Mouse (Mus musculus) cerebellum, adult 9-11 months (tissue): ENCODE results near the gene Arhgap10.
A peak's percentile ranks its signal among the peaks of the same experiment; 100 is the strongest.

ENCODE experiments used
- DNase-seq: peaks from one replicate; pipeline ENCODE4 v3.0.0; 2022

The Arhgap10 gene

DNA sequence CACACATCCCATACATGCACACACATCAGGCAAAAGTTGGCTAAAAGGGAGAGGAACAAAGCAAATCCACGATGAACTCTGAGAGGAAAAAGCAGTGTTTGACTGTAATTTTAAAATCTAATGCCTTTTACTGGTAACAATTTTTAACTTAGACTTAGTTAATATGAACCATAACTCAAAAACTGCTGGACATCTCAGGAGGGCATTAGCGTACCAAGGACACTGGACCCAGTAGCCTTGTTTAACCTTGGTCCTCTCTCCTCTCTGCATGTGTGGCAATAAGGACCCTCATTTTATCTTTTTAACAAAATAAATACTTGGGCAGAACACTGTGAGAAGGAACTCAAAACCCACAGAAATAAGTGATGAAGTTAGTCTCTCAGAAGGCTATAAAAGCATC lies 78.1 kb downstream of the Arhgap10 start:
- no peak for DNase-seq

DNA sequence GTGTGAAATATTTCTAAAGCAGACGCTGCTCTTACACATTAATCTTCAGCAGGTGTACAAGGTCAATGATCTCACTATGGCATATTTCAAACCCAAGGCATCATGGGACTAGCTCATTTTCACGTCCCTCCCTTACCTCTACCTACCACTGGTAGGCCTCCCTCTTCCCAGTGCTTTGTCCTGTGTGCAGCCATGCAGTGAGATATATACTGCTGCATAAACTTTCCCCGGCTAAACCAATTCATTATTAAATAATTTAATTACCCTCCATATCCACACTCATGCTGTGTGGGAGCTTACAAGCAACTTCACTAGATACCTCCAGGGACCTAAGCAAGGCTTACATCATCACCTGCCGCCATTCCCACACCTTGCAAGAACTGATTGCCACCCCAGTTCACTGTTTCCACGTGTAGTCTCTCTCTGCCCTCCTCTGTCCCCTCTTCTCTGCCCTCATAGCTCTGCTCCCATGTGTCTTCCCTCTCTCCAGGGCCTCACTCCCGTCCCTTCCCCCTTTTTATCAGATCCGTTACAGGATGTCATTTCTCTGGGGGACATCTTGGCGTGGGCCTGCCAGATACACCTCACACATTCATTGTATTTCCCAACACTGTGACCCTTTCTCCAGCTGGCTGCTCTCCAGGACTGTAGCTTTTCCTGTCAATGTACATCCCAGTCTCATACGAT lies 79.8 kb downstream of the Arhgap10 start:
- no peak for DNase-seq

DNA sequence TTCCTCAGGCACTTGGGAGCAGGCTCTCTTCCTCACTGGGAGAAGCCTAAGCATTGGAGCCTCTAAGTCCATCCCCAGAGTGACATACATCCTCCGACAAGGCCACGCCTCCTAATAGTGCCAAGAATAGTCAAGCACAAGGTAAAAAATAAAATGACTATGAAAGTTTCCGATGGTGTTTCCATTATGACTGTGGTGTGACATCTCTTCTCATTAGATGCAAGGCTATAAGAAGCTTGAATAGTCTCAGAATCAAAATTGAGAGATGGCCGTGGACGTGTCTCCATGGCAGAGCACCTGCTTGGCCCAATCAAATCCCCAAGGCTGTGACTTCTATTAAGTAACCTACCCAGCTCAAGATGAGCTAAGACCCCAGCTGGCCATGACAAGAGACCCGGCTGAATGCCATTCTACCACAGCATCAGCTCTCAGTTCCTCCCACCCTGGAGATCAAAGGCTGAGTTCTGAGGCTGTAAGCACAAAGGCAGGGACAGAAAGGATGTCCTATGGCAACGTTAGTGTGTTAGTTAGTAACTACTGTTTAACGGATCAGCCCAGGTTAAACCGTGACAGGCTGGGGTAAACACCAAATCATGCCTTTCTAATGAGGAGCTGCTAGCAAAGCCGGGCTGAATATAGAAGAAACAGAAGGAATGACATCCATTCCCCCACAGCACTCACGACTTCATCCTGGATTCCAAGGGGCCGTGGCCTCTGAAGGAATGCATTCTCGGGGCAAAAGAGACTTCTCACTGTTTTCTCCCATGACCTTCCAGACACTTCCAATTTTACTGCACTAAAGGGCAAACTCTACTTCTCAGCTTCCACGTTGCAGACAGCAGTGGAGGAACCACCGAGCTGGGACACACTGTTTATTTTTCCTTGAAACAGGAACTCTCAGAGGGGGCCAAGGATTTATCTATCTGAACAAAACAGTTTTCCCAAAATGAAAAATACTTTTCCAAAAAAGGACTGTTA lies 81.5 kb downstream of the Arhgap10 start:
- no peak for DNase-seq

DNA sequence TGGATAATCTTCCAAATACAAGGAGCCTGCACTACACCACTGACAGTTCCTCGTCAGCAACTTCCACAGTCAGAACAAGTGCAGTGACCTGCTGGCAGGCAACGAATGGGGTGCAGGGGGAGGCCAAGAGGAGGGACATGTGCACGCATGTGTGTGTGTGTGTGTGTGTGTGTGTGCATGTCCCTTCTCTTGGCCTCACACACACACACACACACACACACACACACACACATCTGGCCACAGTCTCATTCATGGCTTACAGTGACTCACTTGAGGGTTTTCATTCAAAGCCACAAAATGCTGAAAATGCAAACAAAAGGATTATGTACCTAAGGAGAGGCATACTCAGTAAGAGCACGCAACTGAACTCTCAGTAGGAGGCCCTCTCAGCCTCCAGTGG lies 84.5 kb downstream of the Arhgap10 start:
- no peak for DNase-seq

DNA sequence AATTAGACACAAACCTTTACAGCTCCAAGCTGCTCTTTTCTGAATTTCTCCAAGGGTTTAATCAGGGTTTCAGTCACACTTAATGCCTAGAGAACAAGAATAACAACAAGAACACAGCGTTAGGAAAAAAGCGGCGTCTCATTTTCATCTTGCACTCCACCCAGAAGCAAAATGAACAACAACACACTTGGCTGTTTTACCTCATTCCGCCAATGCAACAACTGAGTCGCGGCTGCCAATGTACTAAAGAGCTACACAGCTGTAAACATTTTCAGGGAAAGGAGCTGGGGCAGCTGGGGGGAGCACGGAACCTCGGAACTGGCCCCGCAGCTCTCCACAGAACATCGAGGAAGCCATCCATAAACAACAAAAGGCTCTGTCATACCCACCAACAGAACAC lies 85.0 kb downstream of the Arhgap10 start:
- DNase-seq, result no peak

DNA sequence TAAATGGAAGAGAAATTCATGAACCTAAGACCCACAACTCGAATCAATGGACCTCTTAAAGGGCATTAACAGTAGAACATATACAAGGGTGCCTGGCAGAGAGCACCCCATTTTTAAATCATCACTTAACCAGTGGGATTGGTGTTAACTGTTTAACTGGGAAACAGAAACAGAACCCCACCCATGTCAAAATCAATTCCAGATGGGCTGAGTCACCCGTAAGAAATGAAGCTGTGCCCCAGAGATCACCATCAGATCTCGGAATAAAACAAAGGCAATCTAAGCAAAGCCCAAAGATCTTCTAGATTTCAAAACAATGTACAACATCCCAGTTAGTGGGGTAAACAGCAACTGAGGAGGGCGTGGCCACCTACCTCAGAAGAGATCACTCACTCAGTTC lies 89.3 kb downstream of the Arhgap10 start:
- no peak for DNase-seq

DNA sequence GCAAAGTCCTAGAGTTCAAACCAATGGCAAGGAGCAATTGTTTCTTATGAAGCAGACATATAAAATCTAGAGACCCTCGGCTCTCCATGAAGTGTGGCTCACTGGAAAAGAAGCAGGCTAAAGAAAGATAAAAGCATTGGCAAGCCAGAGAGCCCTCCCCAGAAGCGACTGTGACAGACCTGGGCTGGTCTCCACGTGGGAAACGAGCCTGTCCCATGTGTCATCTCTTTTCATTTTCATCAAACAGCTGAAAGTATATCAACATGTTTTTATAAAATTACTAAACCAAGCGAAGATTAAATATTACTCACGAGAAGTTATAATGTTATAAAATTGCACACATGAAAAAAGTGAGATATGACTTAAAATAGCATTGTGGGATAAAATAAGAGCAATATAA lies 89.7 kb downstream of the Arhgap10 start:
- no peak for DNase-seq

DNA sequence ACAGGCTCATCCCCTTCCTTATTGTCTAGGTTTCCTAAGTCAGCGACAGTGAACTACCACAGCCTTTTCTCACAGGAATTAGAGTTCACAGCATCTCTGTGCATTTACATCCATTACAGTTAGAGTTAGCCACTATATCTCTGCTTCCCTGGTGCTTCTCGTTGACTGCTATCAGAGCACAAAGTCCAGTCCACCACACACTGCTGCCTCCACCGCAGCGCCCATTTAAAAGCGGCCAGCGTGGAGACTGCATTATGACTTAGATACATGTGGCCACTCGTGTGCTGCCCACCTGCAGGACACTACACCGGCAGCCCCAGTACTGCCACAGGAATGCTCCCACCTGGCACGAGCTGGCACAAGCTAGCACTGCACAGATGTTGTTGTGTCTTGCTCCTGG lies 90.3 kb downstream of the Arhgap10 start:
- DNase-seq, result no peak

DNA sequence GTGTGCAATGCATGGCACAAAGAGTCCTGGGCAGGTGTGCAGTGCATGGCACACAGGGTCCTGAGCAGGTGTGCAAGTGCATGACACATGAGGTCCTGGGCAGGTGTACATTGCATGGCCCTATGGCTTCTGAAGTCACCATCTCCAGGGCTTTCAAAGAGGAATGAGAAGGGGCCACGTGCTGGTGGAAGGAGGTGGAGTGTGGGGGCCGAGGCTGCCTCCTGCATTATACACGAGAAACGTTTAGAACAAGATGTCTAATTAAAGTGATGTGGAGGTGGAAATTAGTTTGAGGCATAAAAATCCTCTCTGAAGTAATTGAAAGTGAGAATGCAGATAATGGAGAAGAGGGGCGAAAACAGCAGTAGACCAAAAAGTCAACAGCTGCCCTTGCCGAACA lies 93.9 kb downstream of the Arhgap10 start:
- no peak for DNase-seq

DNA sequence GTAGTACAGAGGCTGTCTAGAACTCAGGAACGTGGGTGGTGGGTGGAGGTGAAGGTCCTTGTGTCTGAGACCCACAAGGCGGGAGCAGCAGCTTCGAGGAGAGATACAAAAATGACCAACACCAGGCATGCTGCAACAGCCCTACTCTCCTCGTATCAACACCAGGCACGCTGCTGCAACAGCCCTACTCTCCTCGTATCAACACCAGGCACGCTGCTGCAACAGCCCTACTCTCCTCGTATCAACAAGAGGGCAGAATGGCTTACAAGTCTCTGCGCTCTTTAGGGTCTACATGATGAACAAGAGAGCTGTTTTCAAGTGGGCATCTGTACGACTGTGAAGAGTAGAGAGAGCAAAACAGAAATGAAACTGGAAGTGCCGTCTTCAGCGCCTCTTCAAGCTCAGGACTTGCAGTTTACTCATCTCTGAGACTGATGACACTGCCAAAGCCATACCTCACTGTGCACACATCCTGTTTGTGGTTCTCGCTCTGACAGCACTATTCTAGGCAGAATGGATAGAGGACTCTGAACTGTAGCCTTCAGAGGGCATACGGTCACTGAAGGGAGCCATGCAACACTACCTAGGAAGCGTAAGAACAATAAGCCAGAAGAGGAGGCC lies 95.0 kb downstream of the Arhgap10 start:
- no peak for DNase-seq

DNA sequence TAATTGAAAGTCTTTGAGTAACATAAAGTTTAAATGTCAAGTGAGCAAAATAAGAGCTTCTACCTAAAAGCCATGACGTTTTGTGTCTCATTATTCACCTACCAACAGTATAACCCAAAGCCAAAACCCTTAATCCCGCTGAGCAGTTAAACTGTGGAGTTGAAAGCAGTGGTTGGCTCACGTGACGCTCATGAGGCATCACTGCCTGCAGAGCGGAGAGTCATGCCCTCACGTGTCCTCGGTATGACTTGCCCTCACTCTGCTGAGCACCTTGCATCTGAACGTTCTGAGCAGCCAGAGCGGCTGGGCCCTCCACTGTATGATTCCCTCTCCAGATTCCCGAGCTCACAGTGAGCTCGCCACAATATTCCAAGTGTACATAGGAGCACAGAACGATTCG lies 96.2 kb downstream of the Arhgap10 start:
- no peak for DNase-seq

DNA sequence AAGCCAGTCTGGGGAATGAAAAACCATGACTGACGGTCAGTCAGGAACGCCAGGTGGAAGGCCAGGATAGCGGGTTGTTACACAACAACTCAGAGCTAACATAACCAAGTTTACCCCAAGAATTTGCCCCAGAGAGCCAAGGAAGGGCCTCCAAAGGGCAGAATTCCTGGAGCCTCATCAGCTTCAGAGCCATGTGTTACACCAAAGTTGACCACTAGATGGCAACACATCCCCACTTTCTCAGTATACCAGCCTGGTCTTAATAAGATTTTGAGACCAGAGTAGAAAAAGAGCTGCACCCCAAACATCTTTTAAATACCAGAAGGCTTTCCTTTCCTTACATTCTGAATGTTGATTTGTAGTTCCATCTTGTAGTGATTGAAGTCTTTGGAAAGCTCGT lies 98.0 kb downstream of the Arhgap10 start:
- DNase-seq, result peak; percentile 55

DNA sequence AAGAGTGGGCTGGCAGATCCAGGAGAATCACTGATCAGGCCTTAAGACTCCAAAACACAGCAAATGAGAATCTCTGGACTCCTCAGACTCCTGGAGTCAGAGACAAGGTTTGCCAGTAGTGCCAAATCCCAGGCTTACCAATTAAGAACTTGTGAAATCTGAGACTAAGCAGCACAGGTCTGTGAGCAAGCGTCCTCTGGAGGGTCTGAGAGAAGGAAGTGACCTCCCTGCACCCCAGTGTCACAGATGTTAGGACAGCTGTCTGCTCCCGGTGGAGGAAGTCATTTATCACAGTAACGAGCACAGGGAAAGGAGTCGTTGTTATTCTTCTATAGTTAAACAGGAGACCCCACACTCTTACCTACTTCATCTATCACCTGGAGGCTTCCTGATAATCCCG lies 101.0 kb downstream of the Arhgap10 start:
- DNase-seq, result no peak

DNA sequence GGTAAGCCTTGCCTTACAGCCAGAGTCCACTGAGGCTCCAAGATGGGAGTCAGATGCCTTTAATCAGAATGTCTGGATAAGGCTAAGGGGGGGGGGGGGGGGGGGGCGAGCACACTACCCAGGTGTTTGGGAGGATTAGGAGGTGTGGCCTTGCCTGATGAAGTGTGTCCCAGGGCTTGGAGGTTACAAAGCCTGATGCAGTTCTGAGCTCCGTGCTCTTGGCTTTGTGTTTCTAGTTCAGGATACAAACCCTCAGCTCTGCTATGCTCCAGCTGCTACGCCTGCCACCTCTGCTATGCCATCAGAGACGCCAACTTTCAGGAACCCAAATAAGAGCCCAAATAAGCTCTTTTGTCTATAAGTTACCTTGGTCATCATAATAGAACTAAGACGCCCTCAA lies 101.7 kb downstream of the Arhgap10 start:
- no peak for DNase-seq

DNA sequence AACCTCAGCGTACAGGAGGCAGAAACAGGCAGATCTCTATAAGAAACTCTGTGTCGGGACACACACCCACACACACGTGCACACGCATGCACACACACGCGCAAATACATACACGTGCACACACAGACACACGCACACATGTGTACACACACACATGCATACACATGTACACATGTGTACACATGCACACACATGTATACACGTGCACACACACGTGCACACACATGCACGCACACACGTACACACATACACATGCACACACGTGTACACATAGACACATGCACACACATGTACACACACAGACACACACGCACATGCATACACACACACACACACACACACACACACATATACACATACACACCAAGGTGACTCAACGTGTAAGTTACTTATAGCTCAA lies 106.5 kb downstream of the Arhgap10 start:
- DNase-seq, result no peak

DNA sequence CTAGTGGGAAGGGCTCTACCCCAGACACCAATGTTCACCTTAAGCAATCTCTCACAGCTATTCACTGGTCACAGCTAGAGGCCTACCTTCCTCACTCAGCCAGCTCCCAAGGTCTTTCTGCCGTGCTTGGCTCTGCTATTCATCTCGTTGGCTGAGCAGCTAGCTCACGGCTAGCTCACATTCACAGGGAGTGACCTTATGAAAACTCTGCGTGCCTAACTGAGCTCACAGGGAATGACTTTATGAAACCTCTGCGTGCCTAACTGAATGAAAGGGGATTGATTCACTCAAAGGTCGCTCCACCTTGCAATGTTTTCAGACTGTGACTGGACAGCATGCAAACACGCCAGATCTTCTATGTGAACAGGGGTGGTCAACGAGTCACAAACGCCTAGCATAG lies 107.4 kb downstream of the Arhgap10 start:
- no peak for DNase-seq

DNA sequence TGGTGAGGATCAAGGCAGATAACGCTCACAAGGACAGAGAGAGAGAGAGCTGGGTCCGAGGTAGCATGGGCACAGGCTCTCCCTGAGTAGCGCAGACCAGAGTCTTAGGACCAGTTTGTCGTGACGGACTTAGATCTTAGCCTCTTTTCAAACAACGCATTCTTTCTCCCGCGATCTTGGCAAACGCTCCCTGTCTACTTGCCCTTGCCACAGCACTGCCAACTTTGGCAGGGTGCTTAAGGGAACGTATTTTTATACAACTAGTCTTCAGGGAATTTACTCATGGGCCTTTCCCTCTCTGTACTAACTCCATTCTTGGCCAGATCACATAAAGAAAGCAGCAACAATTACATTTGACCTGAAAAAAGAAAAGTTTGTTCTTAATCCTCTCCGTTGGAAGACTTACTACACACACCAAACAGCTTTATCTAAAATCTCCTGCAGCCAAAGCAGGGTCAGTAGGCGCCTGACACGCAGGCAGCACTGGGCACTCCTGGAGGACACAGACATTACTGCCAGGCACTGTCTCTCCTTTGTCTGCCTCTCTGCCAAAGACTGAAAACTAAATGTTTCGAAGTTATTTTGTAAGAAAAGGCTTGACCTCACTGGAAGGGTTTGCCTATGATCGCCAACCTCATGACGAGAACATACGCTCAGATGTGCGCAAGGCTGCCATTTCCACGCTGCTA lies 109.1 kb downstream of the Arhgap10 start:
- DNase-seq, result no peak

DNA sequence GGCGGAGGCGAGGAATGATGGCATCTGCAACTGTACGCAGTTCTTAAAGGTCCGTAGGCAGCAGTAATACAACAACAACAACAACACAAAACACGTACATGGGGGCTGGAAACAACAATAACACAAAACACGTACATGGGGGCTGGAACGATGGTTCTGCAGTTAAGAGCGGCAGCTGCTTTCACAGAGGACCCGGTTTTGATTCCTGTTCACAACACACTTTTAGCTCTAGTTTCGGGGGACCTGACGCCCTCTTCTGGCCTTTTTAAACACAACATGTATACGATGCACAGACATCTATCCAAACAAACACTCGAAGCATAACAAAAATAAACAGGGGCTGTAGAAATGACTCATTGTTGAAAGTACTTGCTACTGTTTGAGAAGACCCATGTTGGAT lies 110.9 kb downstream of the Arhgap10 start:
- no peak for DNase-seq

DNA sequence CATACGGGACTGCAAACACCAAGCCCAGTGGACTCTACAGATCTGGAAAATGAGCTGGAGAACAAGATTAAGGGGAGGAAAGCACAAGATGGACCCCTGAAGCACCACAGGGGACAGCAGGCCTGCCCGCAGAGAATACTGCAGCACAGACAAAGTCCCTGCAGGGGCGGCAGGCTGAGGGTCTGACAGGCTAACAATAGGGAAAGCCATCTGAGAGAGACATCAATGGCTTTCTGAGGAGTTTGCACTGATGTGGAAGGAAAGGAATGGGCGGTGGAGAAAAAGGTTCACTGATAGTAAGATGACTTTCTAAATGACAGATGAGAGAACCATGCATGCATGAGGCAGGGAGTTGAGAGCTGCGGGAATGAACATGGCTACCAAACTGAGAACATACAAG lies 111.3 kb downstream of the Arhgap10 start:
- no peak for DNase-seq

DNA sequence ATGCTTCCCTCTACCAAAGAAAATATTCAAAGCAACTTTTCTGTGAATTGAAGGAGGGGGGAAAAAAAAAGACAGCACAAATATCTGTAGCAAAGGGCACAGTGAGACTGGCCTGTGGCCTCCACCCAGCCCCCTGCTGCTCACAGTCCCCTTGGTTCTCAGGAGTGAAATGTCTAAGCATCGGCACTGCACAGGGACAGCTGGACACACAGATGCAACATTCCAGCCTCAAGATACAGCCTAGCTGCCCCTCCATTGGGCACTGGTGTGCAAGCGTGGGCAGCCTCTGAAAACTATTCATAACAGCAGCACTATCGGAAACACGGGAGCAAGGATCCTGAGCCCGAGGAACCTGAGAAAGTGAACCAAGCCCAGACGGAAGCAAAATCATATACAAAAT lies 113.7 kb downstream of the Arhgap10 start:
- DNase-seq, result no peak

DNA sequence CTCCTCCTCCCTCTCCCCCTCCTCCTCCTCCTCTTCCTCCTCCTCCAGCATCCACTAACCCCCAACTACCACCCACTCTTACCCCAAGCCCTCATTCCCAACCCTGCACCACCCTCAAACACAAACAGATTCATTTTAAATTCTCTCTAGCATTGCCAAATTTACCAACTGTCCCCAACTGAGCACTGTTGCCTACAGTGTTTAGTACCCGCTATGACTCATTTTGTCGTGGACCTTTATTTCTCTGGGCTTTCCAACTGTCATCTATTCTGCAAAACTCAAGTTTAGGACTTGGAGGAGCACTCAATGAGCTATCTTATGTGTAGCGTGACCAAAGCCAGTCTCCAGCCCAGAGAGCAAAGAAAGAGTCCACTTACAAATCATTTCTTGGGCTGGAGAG lies 115.8 kb downstream of the Arhgap10 start:
- DNase-seq, result no peak

DNA sequence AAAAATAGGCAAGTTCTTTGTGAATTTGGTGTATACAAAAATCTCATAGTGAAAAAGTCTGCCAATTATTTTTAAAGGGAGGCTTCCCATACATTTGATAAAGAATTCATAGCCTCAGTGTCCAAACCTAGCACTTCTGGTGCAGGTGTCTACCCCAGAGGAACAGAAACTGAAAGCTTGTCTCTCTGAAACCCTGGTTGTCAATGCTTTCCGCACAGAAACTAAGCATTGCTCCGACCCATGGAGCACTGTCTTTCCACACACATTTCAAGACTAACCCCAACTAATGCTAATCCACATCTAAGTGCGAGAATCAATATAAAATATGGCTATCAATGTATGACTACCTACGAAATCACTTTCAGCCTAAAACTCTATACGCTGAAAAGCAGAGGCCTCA lies 116.6 kb downstream of the Arhgap10 start:
- DNase-seq, result no peak

DNA sequence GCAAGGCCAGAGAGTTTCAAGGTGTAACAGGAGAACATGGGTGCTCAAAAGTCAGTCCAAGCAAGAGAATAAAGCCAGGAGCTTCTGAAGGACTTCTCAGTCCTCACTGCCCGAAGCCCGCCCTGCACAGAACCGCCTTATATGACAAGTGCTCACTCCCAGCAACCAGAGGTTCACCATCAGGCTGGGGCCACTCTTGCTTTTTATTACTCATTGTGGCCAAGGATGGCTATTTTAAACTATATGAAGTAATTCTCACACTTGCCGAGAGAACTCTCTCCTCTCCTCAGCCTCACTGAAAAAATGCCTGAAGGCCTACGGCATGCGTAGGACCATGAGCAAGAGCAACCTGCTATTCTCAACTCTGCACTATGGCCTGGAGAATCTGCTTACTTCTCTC lies 133.7 kb downstream of the Arhgap10 start:
- no peak for DNase-seq
